Mouse (Mus musculus) ZHBTc4 (cell line): Measurements from ENCODE around the gene Anln.
"Not testable (repeated sequence)": the region's sequence is repeated elsewhere in the genome, so short reads cannot be mapped to it uniquely, and the experiment has no call there.

Experiments used
- DNase-seq: peaks from one replicate; pipeline ENCODE4 v3.0.0-alpha.2; 2011; ENCODE audit warnings: low read depth, low spot score

Gene Anln

DNA sequence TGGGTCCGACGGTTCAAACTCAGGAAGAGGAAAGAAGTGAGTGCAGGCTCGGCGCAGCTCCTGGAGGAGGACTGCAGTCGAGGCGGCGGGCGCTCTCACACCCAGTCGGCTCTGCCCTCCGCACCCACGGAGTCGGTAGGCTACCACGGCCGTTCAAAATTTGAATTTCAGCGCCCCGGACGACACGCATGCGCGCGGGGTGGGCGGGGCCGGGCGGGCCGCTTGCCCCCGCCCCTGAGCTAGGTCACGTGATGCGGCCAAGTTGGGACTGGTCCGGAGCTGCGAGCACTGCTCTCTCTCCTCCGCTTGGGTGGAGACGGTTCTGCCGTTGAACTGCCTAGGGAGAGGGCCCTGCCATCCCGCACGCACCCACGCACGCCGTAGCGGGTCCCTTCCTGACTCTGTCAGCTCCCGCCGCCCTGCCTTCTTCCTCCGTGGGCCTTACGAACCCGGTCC, at the start of gene Anln:
Gene Anln (minus strand): TSS at position 168 of the 456 bp plus-strand sequence.
- DNase-seq = peak; percentile 99

GRCm38 (mm10) chr9:22434101-22434500, 45.1 kb upstream of the Anln start:
- peak; percentile 61 for DNase-seq

- DNase-seq = peak; percentile 65
Measured at GRCm38 (mm10) chr9:22433221-22433620, 44.2 kb upstream of the Anln start.

- peak; percentile 62 for DNase-seq
Measured at GRCm38 (mm10) chr9:22430315-22430840, 41.4 kb upstream of the Anln start.

DNA sequence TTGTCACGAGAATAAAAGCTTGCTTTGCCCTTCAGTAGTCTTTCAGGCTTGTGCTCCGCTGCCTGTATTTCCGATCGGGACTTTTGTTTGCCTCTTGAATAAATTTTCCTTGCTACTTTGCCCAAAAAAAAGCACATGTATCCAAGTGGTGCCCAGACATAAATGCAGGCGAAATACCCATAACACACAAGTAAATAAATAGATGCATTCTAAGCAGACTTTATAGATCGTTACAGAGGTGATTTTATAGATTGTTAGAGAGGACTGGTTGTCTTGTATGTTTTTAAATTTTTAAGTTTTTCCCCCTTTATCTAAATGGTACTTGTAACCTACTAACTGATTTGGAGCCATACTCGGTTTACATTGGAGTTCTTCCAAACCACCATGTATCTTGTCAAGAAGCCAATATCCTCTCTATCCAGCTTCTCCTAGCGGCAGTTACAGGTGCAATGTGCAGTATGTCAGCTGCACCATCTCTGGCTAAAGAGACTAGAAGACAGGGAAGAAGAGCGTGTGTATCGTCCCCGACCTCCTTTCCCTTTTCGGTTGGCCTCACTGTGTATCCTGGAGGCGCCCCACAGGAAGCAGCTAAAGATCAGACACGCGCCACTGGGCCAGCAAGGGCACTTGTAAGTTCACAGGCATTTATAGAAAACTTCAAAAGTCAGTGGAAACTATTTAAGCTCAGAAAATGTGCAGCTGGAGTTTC, 40.7 kb upstream of the Anln start:
- DNase-seq = no peak

GRCm38 (mm10) chr9:22428666-22429410, 39.9 kb upstream of the Anln start:
- no peak for DNase-seq

DNA sequence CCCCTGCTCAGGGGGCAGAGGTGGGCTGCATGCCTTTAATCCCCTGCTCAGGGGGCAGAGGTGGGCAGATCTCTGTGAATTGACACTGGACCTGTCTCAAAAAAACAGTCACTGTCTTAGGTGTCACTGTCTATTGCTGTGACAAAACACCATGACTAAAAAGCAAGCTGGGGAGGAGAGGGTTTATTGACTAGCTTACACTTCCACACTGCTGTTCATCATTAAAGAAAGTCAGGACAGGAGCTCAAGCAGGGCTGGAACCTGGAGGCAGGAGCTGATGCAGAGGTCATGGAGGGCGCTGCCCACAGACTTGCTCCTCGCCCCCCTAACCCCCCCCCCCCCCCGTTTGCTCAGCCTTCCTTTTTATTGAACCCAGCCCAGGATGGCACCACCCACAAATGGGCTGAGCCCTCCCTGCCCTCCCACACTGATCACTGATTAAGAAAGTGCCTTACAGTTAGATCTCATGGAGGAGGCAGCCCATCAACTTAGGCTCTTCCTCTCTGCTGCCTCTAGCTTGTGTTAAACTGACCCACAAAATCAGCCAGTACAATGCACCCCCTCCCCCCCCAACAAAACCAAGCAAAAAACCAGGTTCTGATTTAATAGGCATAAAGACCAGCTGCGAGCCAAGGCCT, 39.2 kb upstream of the Anln start:
- no peak for DNase-seq

DNA sequence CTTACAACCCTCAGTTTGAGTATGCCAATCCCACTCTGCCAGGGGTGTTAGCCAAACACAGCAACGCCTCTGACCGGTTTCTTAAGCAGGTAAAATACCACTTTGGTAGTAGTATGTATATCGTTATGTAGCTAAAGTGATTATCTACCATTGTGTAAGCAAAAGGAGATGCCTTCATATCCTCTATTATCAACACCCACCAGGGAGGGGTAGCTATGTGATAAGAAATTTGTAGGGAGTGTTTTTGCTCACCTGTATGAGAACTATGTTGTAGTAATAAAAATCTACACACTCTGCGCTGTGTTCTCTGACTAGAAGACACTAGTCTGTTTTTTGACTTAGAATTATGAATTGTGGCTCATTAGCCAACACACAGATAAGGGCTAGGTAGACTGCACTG, 35.7 kb upstream of the Anln start:
- no peak for DNase-seq

DNA sequence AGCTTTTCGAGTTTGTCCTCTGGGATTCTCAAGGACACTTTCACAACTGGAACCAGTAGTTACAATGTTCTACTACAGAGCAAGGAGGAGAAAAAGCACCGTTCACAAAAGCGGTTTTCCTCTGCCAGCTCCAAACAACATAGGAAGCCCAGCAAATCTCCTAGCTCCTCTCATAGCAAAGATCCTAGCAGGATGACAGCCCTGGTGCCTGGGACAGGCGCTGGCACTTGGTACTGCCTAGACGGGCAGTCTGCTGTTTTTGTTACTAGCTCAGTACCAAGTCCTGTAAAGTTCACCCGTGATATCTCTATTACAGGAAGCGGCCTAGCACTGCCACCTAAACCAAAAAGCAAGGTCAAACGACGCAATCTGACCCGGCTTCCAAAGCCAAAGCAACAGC, 35.2 kb upstream of the Anln start:
- DNase-seq = no peak

- no peak for DNase-seq
Measured at GRCm38 (mm10) chr9:22423507-22423906, 34.5 kb upstream of the Anln start.

DNA sequence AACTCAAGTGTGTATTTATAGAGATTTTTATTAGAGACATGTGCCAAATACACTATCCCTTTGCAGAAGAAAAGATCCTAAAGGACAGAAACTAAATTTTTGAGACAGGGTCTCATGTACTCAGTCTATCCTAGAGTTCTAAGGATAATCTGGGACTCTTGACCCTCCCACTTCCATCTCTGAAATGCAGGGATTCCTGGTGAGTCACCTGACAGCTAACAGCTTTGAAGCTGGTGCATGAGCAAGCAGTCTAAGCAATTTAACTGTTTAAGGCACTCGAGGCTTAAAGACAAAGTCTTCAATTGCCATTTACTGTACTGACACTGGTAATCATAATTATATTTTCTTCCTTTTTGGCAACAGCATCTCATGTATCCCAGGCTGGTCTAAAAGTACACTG, 33.6 kb upstream of the Anln start:
- DNase-seq = no peak

GRCm38 (mm10) chr9:22420491-22420890, 31.5 kb upstream of the Anln start:
- no peak for DNase-seq

DNA sequence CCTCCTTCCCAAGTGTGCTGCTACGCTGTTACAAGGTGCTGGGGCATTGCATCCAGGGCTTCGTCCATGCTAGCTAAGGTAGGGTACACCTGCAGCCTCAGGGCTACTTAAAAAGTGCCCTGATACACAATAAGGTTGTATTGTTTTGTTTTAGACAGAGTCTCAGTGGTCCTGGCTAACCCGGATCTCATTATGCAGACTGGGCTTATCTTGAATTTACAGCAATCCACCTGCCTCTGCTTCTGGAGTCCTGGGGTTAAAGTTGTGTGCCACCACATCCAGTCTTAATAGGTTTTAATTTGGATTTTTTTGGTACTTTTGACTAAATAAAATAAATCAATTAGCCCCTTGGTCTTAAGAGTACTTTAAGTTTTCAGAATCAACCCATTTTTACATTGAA, 30.9 kb upstream of the Anln start:
- DNase-seq = no peak

DNA sequence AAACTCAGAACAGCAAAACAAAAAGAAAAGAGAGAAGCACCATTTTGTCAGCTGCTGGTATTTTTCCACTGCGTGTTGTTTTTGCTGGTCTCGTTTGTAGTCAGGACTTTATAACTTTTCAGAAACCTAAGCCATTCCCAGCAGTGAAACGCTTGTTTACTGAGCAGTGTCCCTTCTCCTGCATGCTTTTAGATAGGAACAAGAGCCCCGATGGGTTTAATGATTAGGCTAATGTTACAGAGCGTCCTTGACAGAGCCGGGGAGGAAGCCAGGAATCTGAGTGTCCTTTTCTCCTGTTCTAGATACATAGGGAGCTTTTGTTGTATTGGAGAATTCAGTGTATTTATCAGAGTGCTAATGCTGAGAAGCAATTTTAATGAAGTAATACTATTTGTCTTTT, 28.6 kb upstream of the Anln start:
- no peak for DNase-seq

DNA sequence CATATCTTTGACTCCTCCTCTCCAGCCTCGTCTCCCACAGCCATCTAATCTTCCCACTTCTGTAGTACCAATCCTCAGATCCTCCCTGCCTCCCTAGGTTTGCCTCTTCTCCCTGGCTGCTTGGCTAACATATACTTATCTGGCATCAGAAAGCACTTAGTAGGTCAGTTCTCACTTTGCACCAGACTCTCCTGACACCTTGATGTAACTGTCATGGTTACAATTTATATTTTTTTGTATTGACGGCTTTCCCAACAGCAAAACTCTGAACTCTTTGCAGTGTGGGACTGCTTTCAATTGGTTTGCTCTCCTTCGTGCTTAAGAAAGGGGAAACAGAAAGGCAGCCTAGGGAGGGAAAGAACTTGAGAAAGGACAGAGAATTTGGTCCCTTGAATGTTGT, 27.2 kb upstream of the Anln start:
- DNase-seq = no peak

- peak; percentile 99 for DNase-seq
Measured at GRCm38 (mm10) chr9:22411002-22411857, 22.2 kb upstream of the Anln start, which contains the start of gene 9530077C05Rik. Gene 9530077C05Rik, plus strand, starts transcription at chr9:22411513.

DNA sequence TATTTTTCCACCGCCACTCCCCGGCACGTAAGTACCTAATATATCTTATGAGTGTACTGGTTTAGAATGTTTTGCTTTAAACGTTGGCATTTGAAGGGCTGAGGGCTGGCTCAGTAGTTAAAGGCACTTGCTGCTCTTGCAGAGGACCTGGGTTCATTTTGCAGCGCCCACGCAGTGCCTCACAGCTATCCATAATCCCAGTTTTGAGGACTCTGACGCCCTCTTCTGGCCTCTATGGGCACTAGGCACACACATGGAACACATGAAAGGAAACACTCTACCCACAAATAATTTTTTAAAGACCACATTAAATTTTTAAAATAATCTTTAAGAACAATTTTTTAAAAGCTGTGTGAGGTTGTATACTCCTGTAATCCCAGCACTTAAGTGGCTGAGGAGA, 20.5 kb upstream of the Anln start:
- DNase-seq = peak; percentile 51

DNA sequence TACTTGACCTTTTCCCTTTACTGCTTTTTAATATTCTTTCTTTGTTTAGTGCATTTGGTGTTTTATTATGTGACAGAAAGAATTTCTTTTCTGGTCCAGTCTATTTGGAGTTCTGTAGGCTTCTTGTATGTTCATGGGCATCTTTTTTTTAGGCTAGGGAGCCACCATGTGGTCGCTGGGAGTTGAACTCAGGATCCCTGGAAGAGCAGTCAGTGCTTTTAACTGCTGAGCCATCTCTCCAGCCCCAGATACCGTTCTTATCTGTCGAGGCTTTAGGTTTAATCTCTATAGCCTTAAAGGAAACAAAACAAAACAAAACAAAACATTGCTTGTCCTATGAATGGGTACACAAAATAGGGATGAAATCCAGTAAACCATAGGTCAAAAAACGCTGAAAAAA, 19.4 kb upstream of the Anln start:
- peak; percentile 58 for DNase-seq

- DNase-seq = not testable (repeated sequence)
Measured at GRCm38 (mm10) chr9:22407633-22408032, 18.6 kb upstream of the Anln start.

GRCm38 (mm10) chr9:22405414-22405813, 16.4 kb upstream of the Anln start:
- no peak for DNase-seq

DNA sequence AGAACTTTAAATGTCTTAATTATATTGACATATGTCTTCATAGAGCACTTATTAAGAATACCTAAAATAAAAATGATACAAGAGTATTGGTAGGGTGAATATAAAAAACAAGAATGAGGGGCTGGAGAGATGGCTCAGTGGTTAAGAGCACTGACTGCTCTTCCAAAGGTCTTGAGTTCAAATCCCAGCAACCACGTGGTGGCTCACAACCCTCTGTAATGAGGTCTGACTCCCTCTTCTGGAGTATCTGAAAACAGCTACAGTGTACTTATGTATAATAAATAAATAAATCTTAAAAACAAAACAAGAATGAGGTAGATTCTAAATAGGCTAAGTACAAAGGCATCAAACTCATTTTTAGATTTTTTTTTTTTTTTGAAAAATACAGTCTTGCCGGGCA, 14.5 kb upstream of the Anln start:
- not testable (repeated sequence) for DNase-seq
